In genomic region chr15:94587826-94588715, GRCm38 (mm10) we compare ENCODE assay signal across 10 mouse cellular contexts. TPM values are rescaled to one million over a fixed set of nuclear protein-coding genes. Genes with fewer than 3 reads are reported as not detected.
DNase-seq lines count a peak whose midpoint lies in the region; ATAC-seq and TF ChIP-seq lines count a peak whose summit lies in the region.
"Had no signal": no experiment of that assay in that cellular context is flagged by ENCODE, and none has a peak within 500 bp of the region (broad histone marks: within the 10 kb centered on the region; RNA-seq: fewer than 3 reads in every experiment).

No protein-coding gene starts in this region.

- TF ChIP-seq POLR2A in heart, adult 2 months (IDR thresholded peaks at IDR 0.05; ENCODE audit: insufficient read depth, low read depth, low read length) = no peak

- no peak for TF ChIP-seq EP300 in heart, adult 2 months (IDR thresholded peaks at IDR 0.05; ENCODE audit: insufficient read depth, low read depth, low read length)
- no peak for TF ChIP-seq EP300 in liver, embryonic 14.5 days (IDR thresholded peaks at IDR 0.05; ENCODE audit: low read depth)

- peaks cover 6% of the 10 kb centered on the region for H3K36me3 ChIP-seq in heart, adult 2 months (ENCODE audit: control insufficient read depth, insufficient read depth, low read length)
- peaks cover 21% of the 10 kb centered on the region for H3K36me3 ChIP-seq in forebrain, embryonic 13.5 days (ENCODE audit: poor library complexity, severe bottlenecking)
- peaks cover 21% of the 10 kb centered on the region for H3K36me3 ChIP-seq in liver, embryonic 14.5 days (replicated peaks; ENCODE audit: control insufficient read depth, insufficient read depth, low read depth)

- H3K4me2 ChIP-seq in forebrain, embryonic 13.5 days = peak overlapping the region; percentile 11; the same call in 1 of the 2 replicates
- peak overlapping the region; percentile 84 for H3K4me2 ChIP-seq in liver, embryonic 14.5 days (ENCODE audit: low read depth)

- WGBS in heart, adult 2 months = 74% methylated on average over 9 of the region's 9 CpGs
- 90% methylated on average over 9 of the region's 9 CpGs for WGBS in forebrain, embryonic 13.5 days
- 65% methylated on average over 9 of the region's 9 CpGs for WGBS in liver, embryonic 14.5 days (ENCODE audit: insufficient replicate concordance)

- no peak for DNase-seq in heart, adult 2 months
- no peak for DNase-seq in heart, adult 8-10 months (ENCODE audit: low spot score)
- DNase-seq in 416B (ENCODE audit: low read depth) = peak; percentile 11
- DNase-seq in liver, embryonic 14.5 days (ENCODE audit: low read depth in 3 of 3, low spot score in 3 of 3) = no peak
- DNase-seq in frontal cortex, postnatal 36 days (ENCODE audit: low spot score in 2 of 2) = no peak
- no peak for DNase-seq in adrenal gland, adult 2 months
- no peak for DNase-seq in Muller cell, postnatal 12 days (ENCODE audit: inconsistent ontology term)
- DNase-seq: gastrocnemius, postnatal 36 days; lung, postnatal 14 days had no signal

- intact Hi-C loops in heart, adult 2 months (cut with DNase I) = loop anchor here (2.0 to 10.0 kb wide), 2 partner anchors 45 to 1887 kb away; partner anchors contain the start of genes Irak4 and Pus7l

- H3K9me3 ChIP-seq in forebrain, embryonic 13.5 days (replicated peaks) = no peaks in the 10 kb centered on the region
- H3K9me3 ChIP-seq in liver, embryonic 14.5 days (ENCODE audit: control insufficient read depth, low read length) = no peaks in the 10 kb centered on the region

- H3K9ac ChIP-seq in heart, adult 2 months (ENCODE audit: low read depth, low read length) = no peak overlapping the region
- H3K9ac ChIP-seq in forebrain, embryonic 13.5 days = no peak overlapping the region
- H3K9ac ChIP-seq in liver, embryonic 14.5 days (replicated peaks) = peak overlapping the region; percentile 28

- no peaks in the 10 kb centered on the region for H3K79me2 ChIP-seq in heart, adult 2 months (replicated peaks; ENCODE audit: control insufficient read depth, insufficient read depth, low read length)

- no peaks in the 10 kb centered on the region for H3K27me3 ChIP-seq in heart, adult 2 months (ENCODE audit: control insufficient read depth, insufficient read depth, low read length)
- no peaks in the 10 kb centered on the region for H3K27me3 ChIP-seq in forebrain, embryonic 13.5 days
- no peaks in the 10 kb centered on the region for H3K27me3 ChIP-seq in liver, embryonic 14.5 days (ENCODE audit: control insufficient read depth, insufficient read depth, low read length)

- H3K27ac ChIP-seq in heart, adult 2 months = no peak overlapping the region
- H3K27ac ChIP-seq in forebrain, embryonic 13.5 days = no peak overlapping the region
- no peak overlapping the region for H3K27ac ChIP-seq in liver, embryonic 14.5 days

- peak overlapping the region; percentile 3; the same call in 1 of the 2 replicates for H3K4me3 ChIP-seq in heart, adult 2 months
- peak overlapping the region; percentile 91; the same call in 1 of the 2 replicates for H3K4me3 ChIP-seq in forebrain, embryonic 13.5 days
- peak overlapping the region in 1 of 2 experiments; percentile 99; a peak in 2 of 4 replicates for H3K4me3 ChIP-seq in liver, embryonic 14.5 days (ENCODE audit: insufficient read depth in 1 of 2, low read depth in 2 of 2, low read length in 2 of 2)

- peaks cover 1% of the 10 kb centered on the region; the same call in 1 of the 2 replicates for H3K4me1 ChIP-seq in heart, adult 2 months (ENCODE audit: control insufficient read depth, insufficient read depth, low read length)
- H3K4me1 ChIP-seq in forebrain, embryonic 13.5 days = peaks cover 14% of the 10 kb centered on the region
- peaks cover 3 to 12% of the 10 kb centered on the region in 2 experiments; a peak in 2 of 4 replicates for H3K4me1 ChIP-seq in liver, embryonic 14.5 days (replicated peaks; ENCODE audit: control insufficient read depth in 2 of 2, insufficient read depth in 2 of 2, low read length in 1 of 2)

- no peak for TF ChIP-seq CTCF in heart, adult 2 months (IDR thresholded peaks at IDR 0.05)
- TF ChIP-seq CTCF in liver, embryonic 14.5 days (IDR thresholded peaks at IDR 0.05; ENCODE audit: low read depth) = no peak

- ATAC-seq in forebrain, embryonic 13.5 days = no peak
- no peak for ATAC-seq in liver, embryonic 14.5 days (ENCODE audit: insufficient read depth)

RNA-seq across cellular contexts. Expression of gene Twf1, which starts 1.6 kb away (rescaled TPM):
- total RNA-seq in heart, adult 2 months (2021) = 10 to 100 TPM; 12.8 to 18.1 TPM
- polyA plus RNA-seq in heart, adult 2 months (2012; rRNA removed) = 10.1 and 16.0 TPM in 2 replicates
- total RNA-seq in heart, adult 8-10 months (2022) = 10 to 100 TPM; 12.5 to 19.9 (median 13.7) TPM
- 112 and 114 TPM in 2 replicates for polyA plus RNA-seq in forebrain, embryonic 13.5 days (2015; fragmentation: Nextera tagmentation; extraction: Ambion mirVana)
- polyA plus RNA-seq in liver, embryonic 14.5 days (2012; rRNA removed) = 8.4 and 13.8 TPM in 2 replicates
- 23.9 and 24.6 TPM in 2 replicates for polyA plus RNA-seq in liver, embryonic 14.5 days (2014; fragmentation: Nextera tagmentation; extraction: Ambion mirVana)
- total RNA-seq in adrenal gland, adult 2 months (2021) = 100 to 1,000 TPM in 1 of 2 experiments, 10 to 100 TPM in 1; 99.3 to 104 TPM
- 22.7 and 27.5 TPM in 2 replicates for polyA plus RNA-seq in adrenal gland, adult 2 months (2012; rRNA removed)

RNA-seq across cellular contexts. Expression of gene Tmem117, which starts 41.0 kb away (rescaled TPM):
- total RNA-seq in heart, adult 2 months (2021) = 10 to 100 TPM; 12.5 to 12.6 TPM
- 3.0 and 7.4 TPM in 2 replicates for polyA plus RNA-seq in heart, adult 2 months (2012; rRNA removed)
- 10 to 100 TPM; 10.2 to 13.9 (median 12.8) TPM for total RNA-seq in heart, adult 8-10 months (2022)
- polyA plus RNA-seq in forebrain, embryonic 13.5 days (2015; fragmentation: Nextera tagmentation; extraction: Ambion mirVana) = 1.2 and 1.7 TPM in 2 replicates
- polyA plus RNA-seq in liver, embryonic 14.5 days (2012; rRNA removed) = not detected in 2 replicates
- 0.05 TPM in 1 of 2 replicates, not detected in the other for polyA plus RNA-seq in liver, embryonic 14.5 days (2014; fragmentation: Nextera tagmentation; extraction: Ambion mirVana)
- 1 to 10 TPM; 2.5 to 7.1 TPM for total RNA-seq in adrenal gland, adult 2 months (2021)
- polyA plus RNA-seq in adrenal gland, adult 2 months (2012; rRNA removed) = 0.26 and 0.30 TPM in 2 replicates

RNA-seq across cellular contexts. Expression of gene Irak4, which starts 44.6 kb away (rescaled TPM):
- 1 to 10 TPM; 5.5 to 5.9 TPM for total RNA-seq in heart, adult 2 months (2021)
- polyA plus RNA-seq in heart, adult 2 months (2012; rRNA removed) = 2.6 and 3.3 TPM in 2 replicates
- 1 to 10 TPM; 4.6 to 7.5 (median 5.3) TPM for total RNA-seq in heart, adult 8-10 months (2022)
- 1.7 and 1.8 TPM in 2 replicates for polyA plus RNA-seq in forebrain, embryonic 13.5 days (2015; fragmentation: Nextera tagmentation; extraction: Ambion mirVana)
- polyA plus RNA-seq in liver, embryonic 14.5 days (2012; rRNA removed) = 0.93 and 1.7 TPM in 2 replicates
- polyA plus RNA-seq in liver, embryonic 14.5 days (2014; fragmentation: Nextera tagmentation; extraction: Ambion mirVana) = 1.7 and 2.0 TPM in 2 replicates
- 10 to 100 TPM; 13.4 to 18.6 TPM for total RNA-seq in adrenal gland, adult 2 months (2021)
- 8.6 and 9.2 TPM in 2 replicates for polyA plus RNA-seq in adrenal gland, adult 2 months (2012; rRNA removed)

RNA-seq across cellular contexts. Expression of gene Pus7l, which starts 44.7 kb away (rescaled TPM):
- total RNA-seq in heart, adult 2 months (2021) = 1 to 10 TPM; 1.3 to 2.0 TPM
- 1.3 TPM in 2 replicates for polyA plus RNA-seq in heart, adult 2 months (2012; rRNA removed)
- 1 to 10 TPM; 1.7 to 2.5 (median 2.1) TPM for total RNA-seq in heart, adult 8-10 months (2022)
- polyA plus RNA-seq in forebrain, embryonic 13.5 days (2015; fragmentation: Nextera tagmentation; extraction: Ambion mirVana) = 5.5 and 6.8 TPM in 2 replicates
- 2.3 and 2.8 TPM in 2 replicates for polyA plus RNA-seq in liver, embryonic 14.5 days (2012; rRNA removed)
- 2.6 and 2.8 TPM in 2 replicates for polyA plus RNA-seq in liver, embryonic 14.5 days (2014; fragmentation: Nextera tagmentation; extraction: Ambion mirVana)
- 1 to 10 TPM; 2.9 to 3.1 TPM for total RNA-seq in adrenal gland, adult 2 months (2021)
- polyA plus RNA-seq in adrenal gland, adult 2 months (2012; rRNA removed) = 2.0 and 2.1 TPM in 2 replicates
